Mouse (Mus musculus): Measurements from ENCODE around the gene Stub1.
A peak's percentile ranks its signal among the peaks of the same experiment; 100 is the strongest.
"Not testable (repeated sequence)": the region's sequence is repeated elsewhere in the genome, so short reads cannot be mapped to it uniquely, and the experiment has no call there.

The Stub1 gene

GRCm38 (mm10) chr17:25833291-25833663 lies at the start of gene Stub1:
Stub1 (minus strand) TSS chr17:25833404.
- no peak for DNase-seq (ENCODE audit: extremely low spot score, low spot score)

GRCm38 (mm10) chr17:25882306-25882705 lies 49.1 kb upstream of the Stub1 start:
- peak; percentile 43 for DNase-seq (ENCODE audit: extremely low spot score, low spot score)

GRCm38 (mm10) chr17:25881691-25882090 lies 48.5 kb upstream of the Stub1 start:
- peak; percentile 68 for DNase-seq (ENCODE audit: extremely low spot score, low spot score)

- DNase-seq (ENCODE audit: extremely low spot score, low spot score): peak; percentile 76
Measured at GRCm38 (mm10) chr17:25880913-25881641, 47.9 kb upstream of the Stub1 start.

GRCm38 (mm10) chr17:25880196-25880910 lies 47.1 kb upstream of the Stub1 start, which contains the start of gene Wfikkn1:
Wfikkn1 (minus strand) TSS chr17:25880858.
- DNase-seq (ENCODE audit: extremely low spot score, low spot score): peak; percentile 52

- no peak for DNase-seq (ENCODE audit: extremely low spot score, low spot score)
Measured at GRCm38 (mm10) chr17:25879750-25880149, 46.5 kb upstream of the Stub1 start.

GRCm38 (mm10) chr17:25879261-25879660 lies 46.1 kb upstream of the Stub1 start:
- no peak for DNase-seq (ENCODE audit: extremely low spot score, low spot score)

- DNase-seq (ENCODE audit: extremely low spot score, low spot score): no peak
Measured at GRCm38 (mm10) chr17:25878611-25879180, 45.5 kb upstream of the Stub1 start.

- no peak for DNase-seq (ENCODE audit: extremely low spot score, low spot score)
Measured at GRCm38 (mm10) chr17:25877741-25878610, 44.8 kb upstream of the Stub1 start.

- no peak for DNase-seq (ENCODE audit: extremely low spot score, low spot score)
Measured at GRCm38 (mm10) chr17:25877025-25877424, 43.8 kb upstream of the Stub1 start.

GRCm38 (mm10) chr17:25876347-25876915 lies 43.2 kb upstream of the Stub1 start:
- no peak for DNase-seq (ENCODE audit: extremely low spot score, low spot score)

GRCm38 (mm10) chr17:25875171-25876136 lies 42.2 kb upstream of the Stub1 start:
- peak; percentile 90 for DNase-seq (ENCODE audit: extremely low spot score, low spot score)

GRCm38 (mm10) chr17:25874721-25875170 lies 41.5 kb upstream of the Stub1 start, which contains the start of gene Mettl26:
Mettl26 (plus strand) TSS chr17:25875074.
- DNase-seq (ENCODE audit: extremely low spot score, low spot score): peak; percentile 98

GRCm38 (mm10) chr17:25874148-25874720 lies 41.0 kb upstream of the Stub1 start:
- peak; percentile 23 for DNase-seq (ENCODE audit: extremely low spot score, low spot score)

GRCm38 (mm10) chr17:25873405-25874147 lies 40.4 kb upstream of the Stub1 start:
- no peak for DNase-seq (ENCODE audit: extremely low spot score, low spot score)

GRCm38 (mm10) chr17:25872676-25873075 lies 39.5 kb upstream of the Stub1 start:
- no peak for DNase-seq (ENCODE audit: extremely low spot score, low spot score)

- DNase-seq (ENCODE audit: extremely low spot score, low spot score): not testable (repeated sequence)
Measured at GRCm38 (mm10) chr17:25871566-25871965, 38.4 kb upstream of the Stub1 start.

- no peak for DNase-seq (ENCODE audit: extremely low spot score, low spot score)
Measured at GRCm38 (mm10) chr17:25869954-25870353, 36.8 kb upstream of the Stub1 start.

GRCm38 (mm10) chr17:25869498-25869897 lies 36.3 kb upstream of the Stub1 start:
- no peak for DNase-seq (ENCODE audit: extremely low spot score, low spot score)

All from neural tube, embryonic 10.5 days (tissue).